Mouse (Mus musculus) adrenal gland, adult 8-10 months (tissue): Measurements from ENCODE around the gene Mrps35. TPM values are rescaled to one million over a fixed set of nuclear protein-coding genes. Genes with fewer than 3 reads are reported as not detected.

Experiments
- DNase-seq: peaks from one replicate; pipeline ENCODE4 v3.0.0; 2022
- total RNA-seq, 4 experiments: library from RNA; stranded (reverse); gene quantifications; 2 replicates each; pipeline ENCODE4 v1.2.4; 2022

The Mrps35 gene
- 10 to 100 TPM; 75.1 to 86.0 (median 81.8) TPM for total RNA-seq

- peak; percentile 82 for DNase-seq
These were observed at the start of gene Mrps35 for GRCm38 (mm10) chr6:147042291-147043290. Gene Mrps35, plus strand, starts transcription at chr6:147042764.

DNA sequence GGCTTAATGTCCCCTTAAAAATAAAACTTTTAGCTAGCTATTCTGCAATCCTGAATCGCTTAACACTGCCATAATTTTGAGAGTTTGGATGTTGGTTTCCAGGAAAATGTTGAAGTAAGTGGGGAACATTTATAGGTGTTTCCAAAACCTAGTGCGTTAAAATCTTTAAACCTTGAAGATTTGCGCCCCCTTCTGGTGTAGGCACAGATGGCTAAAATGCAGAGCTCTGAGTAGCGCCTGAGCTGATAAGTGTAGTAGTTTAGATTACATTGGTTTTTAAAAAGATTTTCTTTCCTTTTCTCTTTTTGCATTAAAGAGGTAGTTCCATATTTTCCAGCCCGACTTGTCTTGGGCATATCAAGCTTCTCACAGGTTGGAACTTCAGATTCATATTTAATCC lies 48.3 kb upstream of the Mrps35 start:
- DNase-seq: no peak

DNA sequence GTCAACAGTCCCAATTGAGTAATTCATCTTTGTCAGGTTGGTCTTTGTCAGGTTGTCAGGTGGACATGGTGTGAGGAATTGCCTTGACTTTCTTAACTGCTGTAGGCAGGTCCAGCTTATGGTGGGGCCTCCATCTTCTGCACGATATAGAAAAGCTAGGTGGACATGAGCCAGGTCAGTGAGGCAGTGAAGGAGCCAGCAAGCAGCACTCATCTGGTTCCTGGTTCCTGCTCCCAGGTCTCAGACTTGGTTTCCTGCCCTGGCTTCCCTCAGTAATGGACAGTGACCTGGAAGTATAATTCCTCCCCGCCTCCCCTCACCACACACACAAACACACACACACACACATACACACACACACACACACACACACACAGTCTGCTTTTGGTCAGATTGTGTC lies 47.2 kb upstream of the Mrps35 start:
- DNase-seq: no peak

DNA sequence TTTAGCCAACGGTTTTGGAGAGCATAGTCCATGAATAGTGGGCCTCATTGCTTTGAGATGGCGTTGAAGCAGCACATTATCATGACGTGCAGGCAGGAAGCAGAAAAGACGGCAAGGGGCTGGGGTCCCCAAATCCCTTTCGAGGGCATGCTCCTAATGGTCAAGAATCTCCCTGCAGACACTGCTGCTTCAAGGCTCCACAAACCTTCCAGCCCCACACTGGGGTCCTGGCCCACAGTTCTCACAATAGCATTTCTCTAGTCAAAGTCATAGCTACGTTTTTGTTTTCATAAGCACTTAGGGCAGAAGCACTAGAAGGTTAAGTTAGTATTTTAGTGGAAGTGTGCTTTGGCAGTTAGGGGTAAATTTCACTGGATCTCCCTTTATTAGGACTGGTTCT lies 46.7 kb upstream of the Mrps35 start:
- DNase-seq: no peak

DNA sequence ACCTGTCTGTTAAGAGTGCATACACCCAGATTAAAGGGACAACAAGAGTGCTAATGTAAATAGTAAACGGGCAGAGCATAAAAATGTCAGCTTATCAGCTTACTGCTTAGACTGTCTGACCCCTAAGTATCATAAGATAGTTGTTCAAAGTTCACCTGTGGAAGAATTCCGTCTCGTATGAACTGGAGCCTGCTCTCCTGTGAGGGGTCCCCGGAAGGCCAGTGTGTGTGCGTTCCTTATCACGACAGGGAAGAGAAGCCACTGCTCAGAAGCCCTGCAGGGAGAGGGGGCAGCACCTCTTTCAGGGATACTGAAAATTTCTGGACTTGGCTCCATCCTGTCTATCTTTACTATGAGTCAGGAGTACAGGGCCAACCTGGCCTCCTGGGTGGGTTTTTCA lies 45.6 kb upstream of the Mrps35 start:
- DNase-seq: no peak

DNA sequence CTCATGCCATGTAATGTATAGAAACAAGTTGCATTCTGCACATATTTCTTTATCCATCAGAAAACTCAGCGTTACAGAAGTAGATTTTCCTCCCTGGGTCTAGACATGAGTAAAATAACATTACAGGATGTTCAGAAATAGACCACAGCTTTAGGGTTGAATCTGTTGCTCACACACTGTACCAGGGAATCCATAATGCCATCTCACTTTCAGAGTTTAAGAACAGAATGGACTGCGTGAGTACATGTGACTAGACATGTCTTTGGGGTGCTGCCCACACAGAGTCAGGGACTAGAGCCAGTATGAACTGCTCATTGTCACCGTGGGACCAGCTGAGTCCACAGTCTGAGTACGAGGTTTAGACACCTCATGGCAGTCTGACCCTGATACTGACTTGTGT lies 43.9 kb upstream of the Mrps35 start:
- no peak for DNase-seq

DNA sequence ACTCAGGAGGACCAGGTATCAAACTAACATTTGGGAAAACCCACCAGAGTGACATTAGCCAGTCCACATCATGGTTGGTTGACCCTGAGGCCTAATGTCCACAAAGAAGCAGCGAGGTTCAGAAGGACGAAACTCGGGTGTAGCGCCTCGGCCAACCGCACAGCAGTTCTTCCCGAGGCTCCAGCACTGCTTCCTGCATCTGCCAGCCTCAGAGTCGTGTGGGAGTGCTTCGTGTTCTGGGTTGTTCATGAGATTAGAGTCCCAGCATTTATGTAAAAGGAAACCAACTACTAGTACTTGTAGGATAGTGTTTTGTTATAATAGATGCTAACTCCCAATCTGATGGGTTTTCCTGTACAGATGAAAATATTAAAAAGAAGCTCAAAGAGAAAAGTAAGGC lies 43.3 kb upstream of the Mrps35 start:
- DNase-seq: no peak

- DNase-seq: no peak
These were observed 42.8 kb upstream of the Mrps35 start for GRCm38 (mm10) chr6:146999755-147000154.

GRCm38 (mm10) chr6:147008148-147008547 lies 34.4 kb upstream of the Mrps35 start:
- no peak for DNase-seq

DNA sequence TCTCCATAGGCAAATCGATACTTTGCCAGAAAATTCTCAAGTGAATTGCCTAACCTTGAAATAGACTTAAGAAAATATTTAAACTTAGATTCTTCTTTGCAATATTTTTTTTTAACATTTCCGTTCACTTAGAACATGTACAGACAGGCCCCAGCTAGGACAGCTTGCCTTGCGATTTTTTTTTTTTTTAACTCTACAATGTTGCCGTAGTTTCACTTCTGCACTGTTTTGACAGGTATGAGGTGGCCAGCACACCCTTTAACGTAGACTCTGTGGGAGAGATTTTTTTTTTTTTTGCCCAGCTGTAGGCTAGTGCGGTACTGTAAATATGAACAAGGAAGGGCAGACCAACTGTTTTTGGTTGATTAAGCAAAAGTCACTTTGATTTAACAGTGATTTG lies 32.2 kb upstream of the Mrps35 start:
- DNase-seq: no peak

- no peak for DNase-seq
These were observed 31.6 kb upstream of the Mrps35 start for GRCm38 (mm10) chr6:147010811-147011520.

- DNase-seq: no peak
These were observed 31.0 kb upstream of the Mrps35 start for GRCm38 (mm10) chr6:147011555-147011954.

GRCm38 (mm10) chr6:147011977-147012376 lies 30.6 kb upstream of the Mrps35 start:
- no peak for DNase-seq

DNA sequence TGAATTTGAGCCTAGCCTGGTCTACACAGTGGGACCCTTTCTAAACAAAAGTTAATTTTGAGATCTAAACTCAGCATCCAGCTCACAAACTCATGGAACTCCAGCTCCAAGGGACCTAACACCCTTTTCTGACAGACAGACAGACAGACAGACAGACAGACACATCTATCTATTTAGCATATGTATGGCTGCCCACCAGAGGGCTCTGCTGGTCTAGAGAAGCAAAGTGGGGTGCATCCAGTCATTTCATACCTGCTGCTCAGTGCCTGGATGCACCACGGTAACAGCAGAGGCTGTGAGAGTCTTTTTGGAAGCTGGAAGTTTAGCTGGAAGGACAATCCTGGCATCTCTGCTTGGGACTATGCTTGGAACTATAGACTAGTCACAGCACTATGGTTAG lies 29.0 kb upstream of the Mrps35 start:
- no peak for DNase-seq

DNA sequence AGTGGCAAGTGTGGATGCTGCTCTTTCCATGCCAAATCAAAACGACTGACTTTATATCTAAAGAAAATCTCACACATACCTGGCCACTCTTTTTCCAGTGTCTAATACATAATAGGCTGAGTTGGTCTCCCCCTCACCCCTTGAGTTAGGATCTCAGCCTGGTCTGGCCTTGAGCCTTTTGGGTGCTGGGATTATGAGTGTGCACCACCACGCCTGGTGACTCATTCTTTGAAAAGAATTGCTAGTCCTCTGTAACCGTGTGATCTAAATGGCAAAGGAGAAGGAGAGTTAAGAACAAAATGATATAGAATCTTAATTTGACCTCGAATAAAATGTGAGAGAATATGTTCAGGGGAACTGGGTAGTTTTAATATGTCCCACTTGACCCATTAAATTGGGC lies 24.7 kb upstream of the Mrps35 start:
- no peak for DNase-seq

DNA sequence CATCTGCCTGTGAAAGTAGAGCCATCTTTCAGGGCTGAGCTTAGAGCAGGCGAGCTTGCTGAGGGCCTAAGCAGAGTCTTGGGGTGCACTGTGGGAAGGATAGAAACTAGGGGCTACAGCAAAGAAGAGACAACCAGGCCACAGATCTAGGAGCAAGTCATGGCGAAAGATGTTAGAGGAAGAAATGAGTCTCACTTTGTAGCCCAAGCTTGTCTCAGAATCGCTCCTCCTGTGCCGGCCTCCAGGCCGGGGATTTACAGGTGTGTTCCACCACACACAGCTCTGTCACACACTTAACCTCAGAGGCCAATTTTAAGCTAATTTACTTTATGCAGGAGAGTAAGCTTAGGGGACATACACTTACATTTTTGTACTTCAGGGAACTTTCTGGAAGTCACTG lies 24.2 kb upstream of the Mrps35 start:
- no peak for DNase-seq

GRCm38 (mm10) chr6:147021181-147021580 lies 21.4 kb upstream of the Mrps35 start:
- DNase-seq: no peak

DNA sequence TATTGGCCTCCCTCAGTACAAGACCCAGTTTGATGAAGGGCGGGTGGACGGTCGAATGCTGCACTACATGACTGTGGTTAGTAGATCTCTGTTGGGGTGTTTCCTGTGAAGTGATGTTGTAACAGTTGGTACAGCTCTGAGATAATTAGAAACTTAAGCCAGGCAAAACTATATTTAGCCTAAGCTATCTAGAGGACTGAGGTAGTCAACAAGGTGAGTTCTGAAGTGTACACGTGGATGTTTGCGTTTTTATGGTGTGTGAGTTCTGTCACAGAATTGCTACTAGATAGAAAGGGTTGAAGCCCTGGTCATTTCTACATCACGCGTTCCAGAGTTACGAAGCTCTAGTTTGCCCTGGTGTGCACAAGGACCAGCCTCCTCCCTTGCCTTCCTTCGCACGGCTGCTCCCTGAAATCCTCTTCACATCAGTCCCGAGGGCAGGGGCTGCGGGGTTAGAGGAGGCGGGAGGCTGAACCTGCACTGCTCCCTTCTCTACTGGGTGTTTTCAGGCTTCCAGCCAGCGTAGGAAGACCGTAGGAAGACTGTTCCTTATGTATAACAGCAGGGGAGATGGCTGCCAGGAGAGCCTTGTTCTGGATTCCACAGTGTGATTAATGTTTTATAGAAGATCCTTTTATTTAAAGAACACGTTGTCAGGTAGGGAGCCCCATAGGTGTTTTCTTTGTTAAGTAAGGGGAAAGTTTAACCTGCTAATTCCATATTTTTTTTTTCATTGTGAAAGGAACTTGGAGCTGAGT lies 20.0 kb upstream of the Mrps35 start:
- no peak for DNase-seq

DNA sequence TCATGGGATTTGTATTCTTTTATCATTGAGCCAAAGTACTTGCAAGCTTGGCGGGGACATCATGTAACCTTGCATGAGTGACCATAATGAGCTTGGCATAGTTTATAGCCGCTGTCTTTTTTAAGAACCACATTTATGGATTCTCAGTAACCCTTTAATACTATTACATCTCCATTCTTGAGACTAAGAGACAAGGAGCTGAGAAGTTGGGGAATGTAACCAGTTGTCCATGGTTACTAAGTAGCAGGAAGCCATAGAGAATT lies 19.5 kb upstream of the Mrps35 start:
- no peak for DNase-seq

DNA sequence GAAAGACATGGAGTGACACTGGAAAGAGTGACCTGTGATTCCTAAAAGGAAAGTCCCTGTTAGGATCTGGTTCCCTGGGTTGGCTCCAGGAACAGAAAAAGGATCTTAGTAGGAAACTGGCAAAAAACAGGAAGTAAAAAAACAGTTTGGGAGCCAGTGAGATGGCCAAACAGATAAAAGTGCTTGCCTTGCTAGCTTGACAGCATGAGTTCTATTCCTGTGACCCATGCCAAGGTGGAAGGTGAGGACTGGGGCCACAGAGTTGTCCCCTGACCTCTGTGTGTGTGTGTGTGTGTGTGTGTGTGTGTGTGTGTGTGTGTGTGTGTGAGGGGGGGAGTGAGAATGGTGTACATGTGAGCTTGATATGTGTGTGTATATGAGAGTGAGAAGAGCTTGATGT lies 19.0 kb upstream of the Mrps35 start:
- no peak for DNase-seq

GRCm38 (mm10) chr6:147024761-147025160 lies 17.8 kb upstream of the Mrps35 start:
- no peak for DNase-seq

GRCm38 (mm10) chr6:147028396-147028795 lies 14.2 kb upstream of the Mrps35 start:
- no peak for DNase-seq

GRCm38 (mm10) chr6:147029591-147029990 lies 13.0 kb upstream of the Mrps35 start:
- DNase-seq: no peak
